Mouse (Mus musculus) myocyte (in vitro differentiated cells): Measurements from ENCODE around the gene Frmpd1. TPM values are rescaled to one million over a fixed set of nuclear protein-coding genes. Genes with fewer than 3 reads are reported as not detected.

Experiments used
- H3K27me3 ChIP-seq: one replicate; pipeline ENCODE4 v1.6.1; 2011; ENCODE audit not compliant: control insufficient read depth, insufficient read depth, insufficient read length
- H3K36me3 ChIP-seq: one replicate; pipeline ENCODE4 v1.6.1; 2011; ENCODE audit not compliant: control insufficient read depth, insufficient read depth
- H3K4me2 ChIP-seq: one replicate; pipeline ENCODE4 v1.6.1; 2011; ENCODE audit warnings: low read depth, control low read depth
- H3K4me3 ChIP-seq: one replicate; pipeline ENCODE4 v1.5.1; 2011; ENCODE audit warnings: mild to moderate bottlenecking, control low read depth, moderate library complexity
- H3K79me2 ChIP-seq: one replicate; pipeline ENCODE4 v1.6.1; 2011; ENCODE audit not compliant: control insufficient read depth, insufficient read depth
- H3ac ChIP-seq: one replicate; pipeline ENCODE4 v1.6.1; 2011; ENCODE audit not compliant: control insufficient read depth, insufficient read length
- CEBPB ChIP-seq: IDR thresholded peaks from 2 replicates; pipeline ENCODE4 v1.6.1; 2011; ENCODE audit warnings: mild to moderate bottlenecking, moderate library complexity; ENCODE audit not compliant: poor library complexity, insufficient read depth, severe bottlenecking
- E2F4 ChIP-seq: IDR thresholded peaks from one replicate; pipeline ENCODE4 v1.6.1; 2011; ENCODE audit warnings: mild to moderate bottlenecking, control low read depth, moderate library complexity; ENCODE audit not compliant: insufficient read depth
- MAX ChIP-seq: IDR thresholded peaks from one replicate; pipeline ENCODE4 v1.6.1; 2011; ENCODE audit warnings: low read depth, mild to moderate bottlenecking, control low read depth
- MYOD1 ChIP-seq, 3 experiments: IDR thresholded peaks; one replicate each; pipeline ENCODE4 v1.6.1; 2011; ENCODE audit warnings: control low read depth in 2 of 3, low read depth in 2 of 3, mild to moderate bottlenecking in 2 of 3, moderate library complexity in 1 of 3; ENCODE audit not compliant: insufficient read length in 2 of 3, control insufficient read depth in 1 of 3
- MYOG ChIP-seq, 3 experiments: IDR thresholded peaks; one replicate each; pipeline ENCODE4 v1.6.1; 2011; ENCODE audit warnings: control low read depth in 2 of 3, low read depth in 2 of 3, mild to moderate bottlenecking in 2 of 3; ENCODE audit not compliant: insufficient read length in 2 of 3, control insufficient read depth in 1 of 3, insufficient read depth in 1 of 3
- POLR2A ChIP-seq: IDR thresholded peaks from one replicate; pipeline ENCODE4 v1.6.1; 2011; ENCODE audit warnings: low read depth, mild to moderate bottlenecking, control low read depth, moderate library complexity; ENCODE audit not compliant: insufficient read length
- POLR2AphosphoS2 ChIP-seq: IDR thresholded peaks from one replicate; pipeline ENCODE4 v1.6.1; 2011; ENCODE audit warnings: low read depth, control low read depth; ENCODE audit not compliant: insufficient read length
- REST ChIP-seq: IDR thresholded peaks from one replicate; pipeline ENCODE4 v1.6.1; 2011; ENCODE audit warnings: mild to moderate bottlenecking, control low read depth, moderate library complexity; ENCODE audit not compliant: insufficient read depth, insufficient read length
- SRF ChIP-seq: IDR thresholded peaks from one replicate; pipeline ENCODE4 v1.6.1; 2011; ENCODE audit warnings: low read depth; ENCODE audit not compliant: control insufficient read depth, insufficient read length
- TCF12 ChIP-seq: IDR thresholded peaks from one replicate; pipeline ENCODE4 v1.6.1; 2011; ENCODE audit warnings: mild to moderate bottlenecking, control low read depth; ENCODE audit not compliant: poor library complexity, insufficient read depth, severe bottlenecking
- TCF3 ChIP-seq: IDR thresholded peaks from one replicate; pipeline ENCODE4 v1.6.1; 2011; ENCODE audit warnings: low read depth, control low read depth; ENCODE audit not compliant: insufficient read length
- USF1 ChIP-seq: IDR thresholded peaks from one replicate; pipeline ENCODE4 v1.6.1; 2011; ENCODE audit warnings: low read depth, mild to moderate bottlenecking, control low read depth, moderate library complexity
- polyA plus RNA-seq: library from polyadenylated mRNA; unstranded; fragments of >200 nt; fragmentation: generic; extraction: Trizol; gene quantifications from one replicate; pipeline ENCODE4 v1.2.1, GENCODE M21; 2012; ENCODE audit warnings: missing spikeins

The Frmpd1 gene
- polyA plus RNA-seq, 1 experiment: 45.8 TPM

DNA sequence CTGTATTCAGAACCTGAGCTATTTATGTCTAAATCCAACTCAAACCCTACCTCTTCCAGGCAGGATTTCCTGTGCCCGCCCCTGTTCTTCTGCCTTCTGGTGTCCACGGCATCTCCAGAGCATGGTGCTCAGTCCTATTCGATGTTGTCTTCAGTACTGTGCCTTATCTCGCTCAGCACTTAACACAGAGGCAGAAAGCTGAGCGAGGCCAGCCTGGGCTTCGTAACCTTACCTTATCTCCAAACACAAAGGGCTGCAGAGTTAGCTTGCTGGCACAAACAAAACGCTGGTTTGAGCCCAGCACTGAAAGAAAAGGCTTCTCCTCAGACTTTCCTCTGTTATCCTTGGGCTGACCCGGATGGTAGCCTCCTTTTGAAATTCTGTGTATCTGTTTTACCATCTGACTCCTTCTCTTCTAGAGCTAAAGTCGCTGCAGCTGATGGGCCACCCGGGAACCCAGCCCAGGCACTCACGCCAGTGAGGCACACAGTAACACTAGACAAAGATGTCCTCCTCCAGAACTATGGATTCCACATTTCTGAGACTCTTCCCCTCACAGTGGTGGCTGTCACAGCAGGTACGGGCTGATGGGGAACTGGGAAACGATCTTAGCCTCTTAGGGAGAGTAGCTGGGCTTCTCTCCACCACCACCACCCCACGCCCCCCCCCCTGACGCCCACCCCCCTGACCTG, 58.7 kb downstream of the Frmpd1 start:
- Histone ChIP-seq H3K4me2 (no peak overlapping the region), H3K27me3 (no peaks in the 10 kb centered on the region), H3K4me3 (no peak overlapping the region), H3ac (no peak overlapping the region), H3K36me3 (peaks cover 9% of the 10 kb centered on the region), H3K79me2 (no peaks in the 10 kb centered on the region)
- no peak for TF ChIP-seq MYOD1 (IDR thresholded peaks at IDR 0.05; ENCODE audit: control insufficient read depth in 1 of 3, insufficient read length in 2 of 3, low read depth in 2 of 3)
- no peak for TF ChIP-seq SRF
- no peak for TF ChIP-seq E2F4
- TF ChIP-seq TCF12: no peak
- TF ChIP-seq MAX: no peak
- no peak for TF ChIP-seq USF1
- no peak for TF ChIP-seq POLR2A
- no peak for TF ChIP-seq MYOG (IDR thresholded peaks at IDR 0.05; ENCODE audit: control insufficient read depth in 1 of 3, insufficient read depth in 1 of 3, insufficient read length in 2 of 3, low read depth in 2 of 3)
- no peak for TF ChIP-seq REST
- TF ChIP-seq CEBPB: no peak
- TF ChIP-seq TCF3: no peak
- no peak for TF ChIP-seq POLR2AphosphoS2

DNA sequence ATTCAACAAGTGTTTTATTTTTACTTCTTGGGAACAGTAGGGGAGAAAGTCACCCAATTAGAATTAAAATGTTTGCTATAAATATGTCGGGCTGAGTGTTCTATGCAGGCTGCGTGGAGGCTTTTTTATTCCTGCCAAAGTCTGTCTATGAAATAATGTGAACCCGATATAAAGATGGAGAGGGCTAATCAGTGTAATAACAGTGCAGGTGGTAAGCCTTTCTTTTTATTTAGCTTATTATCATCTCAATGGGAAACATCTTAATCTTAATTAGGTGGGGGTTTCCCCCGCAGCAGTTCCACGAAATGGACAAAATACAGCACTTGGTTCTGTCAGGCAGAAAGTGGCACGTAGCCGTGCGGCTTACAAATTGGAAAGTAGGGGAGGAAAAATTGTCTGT, 66.6 kb downstream of the Frmpd1 start:
- no peak overlapping the region for H3K4me3 ChIP-seq
- no peak overlapping the region for H3ac ChIP-seq
- H3K36me3 ChIP-seq: peaks cover 10% of the 10 kb centered on the region
- H3K79me2 ChIP-seq: no peaks in the 10 kb centered on the region
- H3K27me3 ChIP-seq: no peaks in the 10 kb centered on the region
- TF ChIP-seq CEBPB: no peak
- no peak for TF ChIP-seq TCF3
- no peak for TF ChIP-seq POLR2AphosphoS2
- no peak overlapping the region for H3K4me2 ChIP-seq

DNA sequence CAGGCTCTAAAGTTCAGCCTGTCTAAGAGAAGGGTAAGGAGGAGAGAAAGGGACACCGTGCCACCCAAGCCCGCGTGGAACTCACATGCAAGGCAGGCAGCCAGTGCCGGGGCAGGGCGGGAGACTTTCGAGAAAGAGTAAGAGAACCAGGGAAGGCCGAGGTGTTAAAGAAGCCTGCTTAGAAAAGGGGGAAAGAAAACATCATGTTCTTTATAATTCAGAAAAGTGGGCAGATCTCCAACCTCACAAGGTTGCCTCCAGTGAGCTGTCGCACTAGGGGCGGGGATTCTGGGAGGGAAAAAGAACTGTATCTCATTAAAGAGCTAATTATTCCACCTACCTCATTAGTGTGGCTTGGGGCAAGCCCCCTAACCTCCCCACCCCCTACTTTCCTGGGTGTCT, 68.2 kb downstream of the Frmpd1 start:
- Histone ChIP-seq H3K27me3 (no peaks in the 10 kb centered on the region), H3K79me2 (no peaks in the 10 kb centered on the region), H3ac (no peak overlapping the region), H3K4me2 (no peak overlapping the region), H3K36me3 (peaks cover 7% of the 10 kb centered on the region), H3K4me3 (no peak overlapping the region)
- no peak for TF ChIP-seq POLR2AphosphoS2
- no peak for TF ChIP-seq MYOD1 (IDR thresholded peaks at IDR 0.05; ENCODE audit: control insufficient read depth in 1 of 3, insufficient read length in 2 of 3, low read depth in 2 of 3)
- no peak for TF ChIP-seq TCF12
- TF ChIP-seq E2F4: no peak
- no peak for TF ChIP-seq USF1
- no peak for TF ChIP-seq REST
- TF ChIP-seq SRF: no peak

DNA sequence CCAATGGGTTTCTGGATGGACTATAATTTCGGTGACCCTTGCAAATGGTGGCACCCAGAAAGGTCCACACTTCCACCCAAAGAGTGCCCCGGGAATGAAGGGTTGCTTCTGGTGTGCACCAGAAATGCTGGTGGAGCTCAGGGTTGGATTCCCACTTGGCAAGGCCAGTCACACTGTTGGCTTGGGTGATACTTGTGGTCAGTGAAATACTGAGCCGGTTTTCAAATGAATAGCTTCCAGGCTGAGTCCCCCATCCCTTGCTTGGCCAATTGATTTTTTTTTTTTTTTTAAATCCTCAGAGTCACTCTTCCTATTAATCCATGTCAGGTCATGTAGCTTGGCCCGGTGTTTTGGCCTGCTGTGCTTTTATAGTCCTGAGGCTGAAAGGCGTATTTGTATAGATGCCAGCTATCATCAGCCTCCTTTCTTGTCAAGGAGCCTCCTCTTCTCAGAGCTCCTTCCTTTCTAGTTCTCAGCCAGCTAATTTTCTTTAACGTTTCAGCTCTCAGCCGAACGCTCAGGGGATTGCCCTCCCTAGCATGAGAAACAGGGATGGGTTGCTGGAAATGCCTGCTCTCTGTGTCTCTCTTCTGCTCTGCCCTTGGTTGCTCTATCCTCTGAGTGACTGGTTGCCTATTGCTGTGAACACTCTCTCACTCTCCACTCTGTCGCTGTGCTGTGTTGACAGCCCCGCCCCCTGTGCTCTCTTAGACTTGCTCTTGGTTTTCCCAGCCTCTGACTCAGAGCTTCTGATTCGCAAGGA, 69.3 kb downstream of the Frmpd1 start:
- H3K4me2 ChIP-seq: peak overlapping the region; percentile 37
- H3ac ChIP-seq: no peak overlapping the region
- TF ChIP-seq MAX (no peak), POLR2A (no peak), CEBPB (no peak), REST (no peak), MYOG (IDR thresholded peaks at IDR 0.05; ENCODE audit: control insufficient read depth in 1 of 3, insufficient read depth in 1 of 3, insufficient read length in 2 of 3, low read depth in 2 of 3) (no peak), TCF12 (no peak), E2F4 (no peak), TCF3 (no peak), POLR2AphosphoS2 (no peak), USF1 (no peak), MYOD1 (IDR thresholded peaks at IDR 0.05; ENCODE audit: control insufficient read depth in 1 of 3, insufficient read length in 2 of 3, low read depth in 2 of 3) (no peak), SRF (no peak)
- H3K4me3 ChIP-seq: no peak overlapping the region
- no peaks in the 10 kb centered on the region for H3K36me3 ChIP-seq
- no peaks in the 10 kb centered on the region for H3K27me3 ChIP-seq
- H3K79me2 ChIP-seq: no peaks in the 10 kb centered on the region
